Mouse (Mus musculus) heart, embryonic 12.5 days (tissue): ENCODE results near the gene Hoxd8. TPM values are rescaled to one million over a fixed set of nuclear protein-coding genes. Genes with fewer than 3 reads are reported as not detected.

Experiments
- ATAC-seq: fragments of 200-750 bp; cut with Nextera tagmentation; 2 replicates; pipeline ENCODE4 v1.8.0; 2017; ENCODE audit warnings: moderate TSS enrichment, moderate library complexity; ENCODE audit not compliant: insufficient number of reproducible peaks, low FRiP score
- H3K27ac ChIP-seq: fragments of 300-500 bp; sonication (generic); 2 replicates; pipeline ENCODE4 v1.5.1; 2016; ENCODE audit warnings: mild to moderate bottlenecking, moderate library complexity; ENCODE audit not compliant: poor library complexity, severe bottlenecking
- H3K27me3 ChIP-seq: fragments of 300-500 bp; sonication (generic); replicated peaks from 2 replicates; pipeline ENCODE4 v1.6.1; 2016; ENCODE audit warnings: mild to moderate bottlenecking, moderate library complexity
- H3K36me3 ChIP-seq: fragments of 300-500 bp; sonication (generic); 2 replicates; pipeline ENCODE4 v1.6.1; 2016; ENCODE audit warnings: mild to moderate bottlenecking, moderate library complexity
- H3K4me1 ChIP-seq: fragments of 300-500 bp; sonication (generic); replicated peaks from 2 replicates; pipeline ENCODE4 v1.6.1; 2016; ENCODE audit warnings: mild to moderate bottlenecking
- H3K4me2 ChIP-seq: fragments of 300-500 bp; sonication (generic); 2 replicates; pipeline ENCODE4 v1.6.1; 2016; ENCODE audit warnings: mild to moderate bottlenecking, moderate library complexity
- H3K4me3 ChIP-seq: fragments of 300-500 bp; sonication (generic); 2 replicates; pipeline ENCODE4 v1.5.1; 2016; ENCODE audit warnings: mild to moderate bottlenecking
- H3K9ac ChIP-seq: fragments of 300-500 bp; sonication (generic); 2 replicates; pipeline ENCODE4 v1.6.1; 2016; ENCODE audit warnings: mild to moderate bottlenecking, moderate library complexity
- H3K9me3 ChIP-seq: fragments of 300-500 bp; sonication (generic); replicated peaks from 2 replicates; pipeline ENCODE4 v1.6.1; 2016; ENCODE audit warnings: mild to moderate bottlenecking, moderate library complexity
- WGBS: fragments of 180-500 bp; shearing (Covaris S2); methylation state at CpG from one replicate; pipeline ENCODE4 v1.1.7; 2016; 5-methylcytosine and 5-hydroxymethylcytosine counted together
- polyA plus RNA-seq: library from polyadenylated mRNA; unstranded; fragments of >200 nt; fragmentation: Nextera tagmentation; extraction: Ambion mirVana; gene quantifications from 2 replicates; pipeline ENCODE4 v1.2.1, GENCODE M21; 2016

The Hoxd8 gene
- polyA plus RNA-seq, 1 experiment from 2014 or later = 0.10 TPM

DNA sequence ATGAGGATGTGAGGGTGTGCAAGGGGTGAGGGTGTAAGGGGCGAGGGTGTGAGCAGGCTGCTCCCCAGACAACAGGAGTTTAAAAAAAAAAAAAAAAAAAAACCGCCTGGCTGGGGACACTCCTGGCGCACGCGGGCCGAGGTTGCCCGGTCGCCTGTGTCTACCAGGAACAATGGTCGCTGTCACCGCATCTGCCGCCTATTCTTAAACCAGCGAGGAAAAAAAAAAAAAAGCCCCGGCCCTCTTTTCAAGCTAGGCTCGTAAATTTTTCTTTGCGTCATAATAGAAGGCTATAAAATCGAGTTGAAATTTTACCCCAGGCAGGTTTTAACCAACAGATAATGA, 28.9 kb downstream of the Hoxd8 start:
- ATAC-seq = no peak
- 1% methylated on average over 16 of the region's 16 CpGs for WGBS
- Histone ChIP-seq H3K36me3 (no peaks in the 10 kb centered on the region), H3K9ac (no peak overlapping the region), H3K4me1 (peaks cover 9% of the 10 kb centered on the region), H3K27ac (no peak overlapping the region), H3K9me3 (no peaks in the 10 kb centered on the region), H3K4me2 (0 out of 2 replicates have a peak overlapping the region, but pooled peaks have one; percentile 46), H3K27me3 (peaks cover 88% of the 10 kb centered on the region), H3K4me3 (no peak overlapping the region)

DNA sequence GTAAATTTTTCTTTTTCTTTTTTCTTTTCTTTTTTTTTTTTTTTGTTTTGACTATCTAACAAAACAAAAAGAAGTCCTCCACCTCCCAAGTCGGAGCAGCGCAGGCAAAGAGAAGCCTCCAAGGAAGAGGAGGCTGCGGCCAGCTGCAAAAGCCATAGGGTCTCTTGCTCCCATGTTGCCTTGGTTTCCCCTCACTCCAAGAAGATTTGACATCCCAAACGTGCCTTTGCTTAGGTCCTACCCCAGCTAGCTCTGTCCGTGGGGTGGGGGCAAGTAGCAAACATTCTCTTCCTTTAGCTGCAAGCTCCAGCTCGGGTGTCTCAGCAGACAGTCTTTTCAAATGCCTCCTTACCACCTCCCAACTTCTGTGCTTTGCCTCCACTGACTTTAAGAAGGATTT, 29.4 kb downstream of the Hoxd8 start:
- no peak overlapping the region for H3K4me3 ChIP-seq
- ATAC-seq = no peak
- H3K9ac ChIP-seq = no peak overlapping the region
- no peak overlapping the region for H3K27ac ChIP-seq
- peaks cover 88% of the 10 kb centered on the region for H3K27me3 ChIP-seq
- no peak overlapping the region for H3K4me2 ChIP-seq
- H3K9me3 ChIP-seq = no peaks in the 10 kb centered on the region
- whole genome bisulfite sequencing = 3% methylated on average over 6 of the region's 6 CpGs
- H3K4me1 ChIP-seq = peaks cover 9% of the 10 kb centered on the region
- H3K36me3 ChIP-seq = no peaks in the 10 kb centered on the region

DNA sequence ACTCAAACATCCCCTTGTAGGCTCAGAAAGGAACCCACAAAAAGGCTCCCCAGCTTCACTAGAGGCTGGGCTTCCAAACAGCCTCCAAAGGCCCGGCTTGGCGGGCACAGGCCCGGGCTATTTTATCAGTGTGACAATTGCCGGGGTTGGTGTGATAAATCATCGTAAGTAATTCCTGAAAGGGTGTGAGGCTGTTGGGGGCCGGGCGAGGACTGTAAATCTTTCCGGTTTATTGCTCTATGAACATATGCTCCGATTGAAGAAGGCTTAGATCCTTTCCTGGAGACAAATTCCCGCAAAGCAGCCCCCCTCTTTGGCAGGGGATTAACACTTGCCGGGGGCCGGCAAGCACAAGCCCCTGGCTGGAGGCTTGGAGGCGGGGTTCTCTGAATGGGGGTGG, 30.0 kb downstream of the Hoxd8 start:
- H3K9ac ChIP-seq = no peak overlapping the region
- ATAC-seq = no peak
- WGBS = 2% methylated on average over 13 of the region's 13 CpGs

DNA sequence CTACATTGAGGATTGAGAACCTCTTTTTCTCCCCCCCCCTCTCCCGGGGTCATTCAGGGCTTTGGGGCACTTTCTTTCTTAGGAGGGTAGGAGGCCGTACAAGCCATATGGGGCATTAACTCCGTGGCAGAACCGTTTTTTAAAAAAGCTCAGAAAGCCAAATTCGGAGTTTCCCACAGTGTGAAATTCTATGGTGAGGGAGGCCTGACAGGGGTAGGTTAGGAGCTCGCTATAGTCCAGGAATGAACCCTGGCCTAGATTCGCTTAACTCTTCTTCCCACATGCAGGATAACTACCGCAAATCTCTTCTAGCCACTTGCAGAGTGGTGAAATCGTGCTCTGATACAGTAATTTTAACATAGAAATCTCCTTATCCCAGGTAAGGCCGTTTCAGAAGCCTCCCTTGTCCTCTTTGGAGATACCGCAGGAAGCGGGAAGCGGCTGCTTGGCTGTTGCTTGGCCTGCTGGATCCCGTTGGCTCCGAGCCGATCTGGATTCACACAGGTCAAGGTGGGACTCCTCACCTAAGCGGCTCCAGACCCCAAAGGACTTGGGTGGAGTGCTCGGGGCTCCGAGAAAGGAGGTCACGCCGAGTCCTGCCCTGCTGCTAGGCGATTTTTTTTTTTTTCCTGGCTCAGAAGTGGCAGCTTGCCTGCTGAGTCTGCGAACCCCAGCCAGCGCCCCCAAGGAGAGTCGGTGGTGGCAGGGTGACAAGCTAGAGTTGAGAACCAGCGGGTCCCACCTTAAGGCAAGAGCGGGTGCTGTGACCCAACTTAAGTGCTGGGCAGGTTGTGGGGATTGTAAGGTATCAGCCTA, 30.8 kb downstream of the Hoxd8 start:
- Histone ChIP-seq H3K9me3 (no peaks in the 10 kb centered on the region), H3K36me3 (no peaks in the 10 kb centered on the region), H3K9ac (no peak overlapping the region), H3K27ac (no peak overlapping the region), H3K27me3 (peaks cover 92% of the 10 kb centered on the region), H3K4me1 (peaks cover 9% of the 10 kb centered on the region), H3K4me2 (0 out of 2 replicates have a peak overlapping the region, but pooled peaks have one; percentile 50), H3K4me3 (no peak overlapping the region)
- no peak for ATAC-seq
- WGBS = 1% methylated on average over 27 of the region's 27 CpGs

More for the DNA sequence above, 30.0 kb downstream of the Hoxd8 start:
- Histone ChIP-seq H3K4me3 (no peak overlapping the region), H3K9me3 (no peaks in the 10 kb centered on the region), H3K27me3 (peaks cover 90% of the 10 kb centered on the region), H3K4me2 (no peak overlapping the region), H3K36me3 (no peaks in the 10 kb centered on the region), H3K4me1 (peaks cover 9% of the 10 kb centered on the region), H3K27ac (no peak overlapping the region)

DNA sequence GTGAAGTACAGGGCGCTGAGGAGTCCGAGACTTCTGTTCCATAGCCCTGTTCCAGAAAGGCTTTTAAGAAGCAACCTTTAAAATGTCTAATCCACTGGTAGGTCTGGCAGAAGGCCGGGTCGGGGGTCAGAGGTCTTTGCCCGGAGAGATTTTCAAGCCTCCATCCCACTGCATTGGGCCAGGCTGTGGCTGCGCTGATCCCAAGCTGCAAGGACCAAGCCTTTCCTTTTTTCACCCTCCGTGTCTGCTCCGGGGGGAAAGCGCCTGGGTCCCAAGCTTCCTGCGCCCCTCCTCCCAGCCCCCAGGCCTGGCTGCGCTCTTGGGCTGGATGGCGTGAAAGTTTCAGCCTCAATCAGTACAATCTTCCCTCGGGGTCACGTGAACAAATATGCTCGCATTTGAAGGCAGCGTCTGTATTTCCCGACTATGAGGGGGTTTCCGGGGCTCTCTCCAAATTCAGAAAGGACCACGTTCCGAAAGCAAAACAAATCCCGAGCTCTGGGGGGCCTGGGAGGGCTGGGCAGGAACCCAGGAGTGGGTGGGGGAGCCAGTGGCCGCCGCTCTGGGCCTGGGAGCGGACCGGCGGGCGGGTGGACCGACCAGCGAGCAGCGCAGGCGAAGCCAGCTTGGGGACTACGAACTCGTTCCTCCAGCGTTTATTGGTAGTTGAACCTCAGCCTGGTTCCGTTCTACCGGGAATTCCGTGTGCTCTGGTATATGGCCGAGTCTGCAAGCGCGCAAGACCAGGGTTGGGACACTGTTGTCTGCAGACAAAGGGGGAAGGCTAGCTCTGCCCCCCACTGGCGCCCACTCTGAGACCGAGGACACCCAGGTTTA, 31.7 kb downstream of the Hoxd8 start:
- Histone ChIP-seq H3K36me3 (no peaks in the 10 kb centered on the region), H3K4me1 (peaks cover 9% of the 10 kb centered on the region), H3K9ac (no peak overlapping the region), H3K27me3 (peaks cover 92% of the 10 kb centered on the region), H3K4me2 (peak overlapping the region; percentile 50), H3K27ac (no peak overlapping the region), H3K9me3 (no peaks in the 10 kb centered on the region), H3K4me3 (peak overlapping the region; percentile 27)
- no peak for ATAC-seq
- under 1% methylated on average over 42 of the region's 42 CpGs for WGBS

DNA sequence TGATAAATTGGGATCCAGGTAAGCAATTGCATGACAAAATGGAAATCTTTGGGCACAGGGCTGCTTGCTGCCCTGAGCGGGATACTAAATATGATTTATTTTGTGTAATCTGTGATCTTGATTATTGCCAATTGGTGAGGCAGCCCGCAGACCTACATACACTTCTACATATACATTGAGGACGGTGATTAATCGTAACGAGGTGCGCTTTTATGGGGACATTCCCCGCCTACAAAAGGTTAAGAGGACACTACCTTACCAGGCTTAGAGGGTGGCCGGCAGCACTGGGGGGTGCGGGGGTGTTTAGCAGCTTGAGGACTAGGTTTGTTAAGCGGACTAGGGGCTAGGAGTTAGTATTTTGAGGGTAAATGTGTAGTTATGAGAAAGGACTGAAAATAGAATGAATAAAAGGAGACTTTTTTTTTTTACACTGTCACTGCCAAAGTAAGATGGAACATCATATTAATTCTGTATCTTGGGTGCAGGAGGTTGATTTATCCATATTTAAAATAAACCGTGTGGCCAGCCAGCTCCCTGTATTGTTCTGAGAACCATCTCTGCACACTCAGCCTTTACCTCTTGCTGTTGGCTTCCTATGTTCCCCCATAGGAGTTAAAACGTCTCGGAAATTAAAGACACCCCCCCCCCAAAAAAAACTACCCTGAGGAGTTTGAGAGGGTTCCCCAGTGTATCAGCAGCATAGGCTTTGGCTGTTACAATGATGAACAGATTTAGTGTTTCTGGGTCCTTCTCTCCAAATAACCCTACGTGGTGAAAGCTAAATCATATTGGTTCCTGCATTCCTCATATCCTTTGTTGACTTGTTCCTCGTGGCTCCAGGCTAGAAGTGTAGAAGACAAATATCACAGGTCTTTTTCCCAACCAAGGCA, 32.5 kb downstream of the Hoxd8 start:
- Histone ChIP-seq H3K36me3 (no peaks in the 10 kb centered on the region), H3K4me1 (peaks cover 9% of the 10 kb centered on the region), H3K9ac (no peak overlapping the region), H3K9me3 (no peaks in the 10 kb centered on the region), H3K4me3 (peak overlapping the region; percentile 27; the same call in 1 of the 2 replicates), H3K4me2 (peak overlapping the region; percentile 50; the same call in 1 of the 2 replicates), H3K27me3 (peaks cover 93% of the 10 kb centered on the region), H3K27ac (no peak overlapping the region)
- no peak for ATAC-seq
- 3% methylated on average over 15 of the region's 15 CpGs for WGBS

DNA sequence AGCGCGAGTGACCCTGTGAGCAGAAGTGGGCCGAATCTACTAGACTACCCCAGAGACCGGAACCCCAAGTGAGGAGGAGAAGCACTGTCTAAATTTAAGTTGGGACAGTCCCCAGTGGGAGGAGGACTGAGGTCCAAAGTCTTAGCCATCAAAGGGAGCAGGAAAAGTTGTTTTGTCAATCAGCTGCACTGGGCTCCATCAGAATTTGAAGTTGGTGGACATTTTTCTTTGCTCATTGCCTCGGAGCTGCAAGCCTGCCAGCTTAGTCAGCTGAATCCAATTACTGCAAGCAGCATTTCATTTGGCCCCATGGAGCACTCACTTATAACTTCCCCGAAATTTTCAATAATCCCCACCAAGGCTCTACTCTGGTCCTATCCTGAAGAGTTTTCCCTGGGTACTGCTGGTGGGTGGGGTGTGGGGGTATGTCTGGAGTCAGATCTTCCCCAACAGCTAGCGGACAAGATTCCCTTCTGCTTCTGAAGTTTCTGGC, 33.2 kb downstream of the Hoxd8 start:
- H3K27ac ChIP-seq = no peak overlapping the region
- peaks cover 9% of the 10 kb centered on the region for H3K4me1 ChIP-seq
- no peak overlapping the region for H3K4me3 ChIP-seq
- no peaks in the 10 kb centered on the region for H3K9me3 ChIP-seq
- peaks cover 91% of the 10 kb centered on the region for H3K27me3 ChIP-seq
- H3K36me3 ChIP-seq = no peaks in the 10 kb centered on the region
- no peak for ATAC-seq
- WGBS = 4% methylated on average over 7 of the region's 7 CpGs
- H3K4me2 ChIP-seq = no peak overlapping the region
- H3K9ac ChIP-seq = no peak overlapping the region

DNA sequence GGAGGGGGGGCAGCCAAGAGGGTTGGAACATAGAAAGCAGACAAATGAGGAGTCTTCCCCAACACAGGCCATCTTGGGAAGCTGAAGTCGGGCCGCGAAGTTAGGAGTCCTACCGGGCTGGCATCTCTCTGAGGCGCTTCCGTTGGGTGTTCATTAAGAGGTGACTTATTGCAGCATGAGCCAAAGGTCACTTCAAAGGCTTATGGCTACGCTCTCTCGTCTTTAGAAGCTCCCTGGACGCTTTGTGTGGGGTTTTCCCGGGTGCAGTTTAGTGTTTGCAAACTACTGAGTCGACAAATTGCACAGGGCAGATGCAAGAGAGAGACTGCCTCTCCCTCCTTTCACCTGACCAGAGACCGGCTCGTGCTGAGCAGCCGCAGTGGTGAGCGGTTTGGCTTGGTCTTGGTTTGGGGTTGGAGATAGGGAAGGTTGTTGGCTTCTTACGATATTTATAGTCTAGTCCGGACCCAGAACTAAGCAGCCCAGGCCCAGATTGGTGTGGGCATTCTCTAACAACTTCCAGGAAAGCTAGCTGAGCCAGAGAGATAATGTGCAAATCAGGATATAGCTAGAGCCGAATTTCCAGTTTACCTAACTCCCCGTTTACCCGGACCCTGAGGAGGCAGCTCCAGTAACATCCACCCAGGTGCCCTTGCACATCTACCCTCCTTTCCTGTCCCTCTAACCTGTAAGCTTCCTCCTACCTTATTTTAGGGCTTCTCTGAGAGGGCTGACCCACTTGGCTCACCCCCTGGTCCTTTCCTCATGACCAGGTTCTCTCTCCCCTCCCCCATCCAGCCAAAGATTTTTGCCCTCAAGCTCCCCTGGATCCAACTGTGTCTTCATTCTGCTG, 34.4 kb downstream of the Hoxd8 start:
- H3K36me3 ChIP-seq = no peaks in the 10 kb centered on the region
- H3K9ac ChIP-seq = no peak overlapping the region
- no peak overlapping the region for H3K4me2 ChIP-seq
- H3K4me1 ChIP-seq = peaks cover 4% of the 10 kb centered on the region; the same call in 1 of the 2 replicates
- H3K9me3 ChIP-seq = no peaks in the 10 kb centered on the region
- no peak overlapping the region for H3K4me3 ChIP-seq
- WGBS = under 1% methylated on average over 20 of the region's 20 CpGs
- H3K27ac ChIP-seq = no peak overlapping the region
- peaks cover 94% of the 10 kb centered on the region for H3K27me3 ChIP-seq
- ATAC-seq = no peak

DNA sequence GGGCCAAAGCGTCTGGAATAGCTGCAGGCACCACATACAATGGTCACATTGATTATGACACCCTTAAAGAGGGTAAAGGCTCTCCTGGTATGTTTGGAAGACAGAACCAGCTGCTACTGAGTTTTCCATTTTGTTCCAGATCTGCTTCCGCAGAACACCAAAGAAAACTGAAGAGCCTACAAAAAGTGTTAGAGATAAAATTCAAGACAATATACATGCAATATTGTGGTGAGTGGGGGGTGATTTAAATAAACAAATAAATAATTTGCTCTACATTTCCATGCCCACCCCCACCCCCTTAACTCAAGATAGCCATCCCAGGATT, 35.0 kb downstream of the Hoxd8 start:
- no peaks in the 10 kb centered on the region for H3K36me3 ChIP-seq
- H3K4me2 ChIP-seq = no peak overlapping the region
- H3K27me3 ChIP-seq = peaks cover 95% of the 10 kb centered on the region
- no peak overlapping the region for H3K27ac ChIP-seq
- no peak overlapping the region for H3K9ac ChIP-seq
- no peak overlapping the region for H3K4me3 ChIP-seq
- 8% methylated on average over 2 of the region's 2 CpGs for WGBS
- H3K9me3 ChIP-seq = no peaks in the 10 kb centered on the region
- H3K4me1 ChIP-seq = peaks cover 4% of the 10 kb centered on the region; the same call in 1 of the 2 replicates
- ATAC-seq = no peak

DNA sequence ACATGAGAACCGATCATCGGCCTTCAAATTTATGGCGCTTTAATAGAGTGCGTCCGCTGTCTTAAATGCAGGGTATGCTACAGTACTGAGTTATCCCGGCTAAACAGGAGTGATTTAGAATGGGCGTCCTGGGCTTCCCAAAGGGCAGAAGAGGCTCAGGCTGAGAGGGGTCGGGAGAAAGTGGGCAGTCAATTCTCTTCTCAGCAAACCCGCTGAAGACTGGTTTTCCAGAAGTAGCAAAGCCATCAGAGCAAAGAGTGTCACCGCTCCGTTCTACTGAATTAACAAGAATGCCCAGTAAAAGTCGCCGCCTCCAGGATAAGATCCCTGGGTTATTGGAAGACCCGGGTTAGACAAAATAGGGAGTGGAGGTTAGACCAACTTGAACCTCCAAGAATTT, 35.5 kb downstream of the Hoxd8 start:
- no peaks in the 10 kb centered on the region for H3K9me3 ChIP-seq
- H3K36me3 ChIP-seq = no peaks in the 10 kb centered on the region
- no peak overlapping the region for H3K4me2 ChIP-seq
- H3K27ac ChIP-seq = no peak overlapping the region
- H3K27me3 ChIP-seq = peaks cover 95% of the 10 kb centered on the region
- no peak overlapping the region for H3K4me3 ChIP-seq
- peaks cover 4% of the 10 kb centered on the region; the same call in 1 of the 2 replicates for H3K4me1 ChIP-seq
- 4% methylated on average over 14 of the region's 14 CpGs for WGBS
- H3K9ac ChIP-seq = no peak overlapping the region
- ATAC-seq = no peak
